Mouse (Mus musculus): Measurements from ENCODE around the gene Defa23. TPM values are rescaled to one million over a fixed set of nuclear protein-coding genes. Genes with fewer than 3 reads are reported as not detected.
"Not testable (repeated sequence)": the region's sequence is repeated elsewhere in the genome, so short reads cannot be mapped to it uniquely, and the experiment has no call there.

Gene Defa23
- not detected in 2 replicates for polyA plus RNA-seq (2014; fragmentation: Nextera tagmentation; extraction: Ambion mirVana)

GRCm38 (mm10) chr8:21054747-21055146 is at the start of gene Defa23:
Defa23 (plus strand) TSS chr8:21055047.
- WGBS = no CpG with 5 or more reads among the region's 1 CpGs
- not testable (repeated sequence) for H3K27me3 ChIP-seq (ENCODE audit: control insufficient read depth, insufficient read depth, low read length); H3K27ac ChIP-seq (replicated peaks; ENCODE audit: low read depth, low read length); H3K9ac ChIP-seq (ENCODE audit: low read length); H3K9me3 ChIP-seq (ENCODE audit: control insufficient read depth, low read length); ATAC-seq (ENCODE audit: insufficient number of reproducible peaks, low FRiP score, low TSS enrichment, low read depth); H3K4me3 ChIP-seq (ENCODE audit: low read depth, low read length); H3K4me2 ChIP-seq (ENCODE audit: low read depth, severe bottlenecking); DNase-seq (ENCODE audit: low spot score); H3K36me3 ChIP-seq (ENCODE audit: control insufficient read depth, insufficient read depth, low read length); H3K4me1 ChIP-seq (ENCODE audit: control insufficient read depth, insufficient read depth, low read length)

- no peaks in the 10 kb centered on the region for H3K36me3 ChIP-seq (ENCODE audit: control insufficient read depth, insufficient read depth, low read length)
- no peak overlapping the region for H3K4me3 ChIP-seq (ENCODE audit: low read depth, low read length)
- H3K4me1 ChIP-seq (ENCODE audit: control insufficient read depth, insufficient read depth, low read length) = no peaks in the 10 kb centered on the region
- H3K9me3 ChIP-seq (ENCODE audit: control insufficient read depth, low read length) = peaks cover 3% of the 10 kb centered on the region; the same call in 1 of the 2 replicates
- H3K27me3 ChIP-seq (ENCODE audit: control insufficient read depth, insufficient read depth, low read length) = no peaks in the 10 kb centered on the region
- ATAC-seq (ENCODE audit: insufficient number of reproducible peaks, low FRiP score, low TSS enrichment, low read depth) = no peak
- no peak for DNase-seq (ENCODE audit: low spot score)
- no peak overlapping the region for H3K4me2 ChIP-seq (ENCODE audit: low read depth, severe bottlenecking)
- no peak overlapping the region for H3K27ac ChIP-seq (replicated peaks; ENCODE audit: low read depth, low read length)
- no peak overlapping the region for H3K9ac ChIP-seq (ENCODE audit: low read length)
- 42% methylated on average over 1 of the region's 1 CpGs for WGBS
These were observed 48.0 kb upstream of the Defa23 start for GRCm38 (mm10) chr8:21006801-21007200.

GRCm38 (mm10) chr8:21008578-21008977 is 46.3 kb upstream of the Defa23 start:
- not testable (repeated sequence) for H3K36me3 ChIP-seq (ENCODE audit: control insufficient read depth, insufficient read depth, low read length); DNase-seq (ENCODE audit: low spot score); H3K9me3 ChIP-seq (ENCODE audit: control insufficient read depth, low read length); H3K9ac ChIP-seq (ENCODE audit: low read length); H3K4me1 ChIP-seq (ENCODE audit: control insufficient read depth, insufficient read depth, low read length); H3K27ac ChIP-seq (replicated peaks; ENCODE audit: low read depth, low read length); ATAC-seq (ENCODE audit: insufficient number of reproducible peaks, low FRiP score, low TSS enrichment, low read depth); H3K27me3 ChIP-seq (ENCODE audit: control insufficient read depth, insufficient read depth, low read length); H3K4me3 ChIP-seq (ENCODE audit: low read depth, low read length); H3K4me2 ChIP-seq (ENCODE audit: low read depth, severe bottlenecking)
- WGBS = 51% methylated on average over 6 of the region's 6 CpGs

GRCm38 (mm10) chr8:21010548-21010947 is 44.3 kb upstream of the Defa23 start:
- H3K27me3 ChIP-seq (ENCODE audit: control insufficient read depth, insufficient read depth, low read length); H3K9ac ChIP-seq (ENCODE audit: low read length); H3K4me2 ChIP-seq (ENCODE audit: low read depth, severe bottlenecking); H3K27ac ChIP-seq (replicated peaks; ENCODE audit: low read depth, low read length); DNase-seq (ENCODE audit: low spot score); H3K4me1 ChIP-seq (ENCODE audit: control insufficient read depth, insufficient read depth, low read length); H3K9me3 ChIP-seq (ENCODE audit: control insufficient read depth, low read length); ATAC-seq (ENCODE audit: insufficient number of reproducible peaks, low FRiP score, low TSS enrichment, low read depth); H3K36me3 ChIP-seq (ENCODE audit: control insufficient read depth, insufficient read depth, low read length); H3K4me3 ChIP-seq (ENCODE audit: low read depth, low read length): not testable (repeated sequence)
- WGBS = 53% methylated on average over 1 of the region's 1 CpGs

GRCm38 (mm10) chr8:21025245-21025644 is 29.6 kb upstream of the Defa23 start, which contains the start of gene Defa21:
Defa21 (plus strand) TSS chr8:21025545.
- H3K36me3 ChIP-seq (ENCODE audit: control insufficient read depth, insufficient read depth, low read length); DNase-seq (ENCODE audit: low spot score); H3K9me3 ChIP-seq (ENCODE audit: control insufficient read depth, low read length); H3K27ac ChIP-seq (replicated peaks; ENCODE audit: low read depth, low read length); H3K4me3 ChIP-seq (ENCODE audit: low read depth, low read length); H3K9ac ChIP-seq (ENCODE audit: low read length); H3K4me2 ChIP-seq (ENCODE audit: low read depth, severe bottlenecking); ATAC-seq (ENCODE audit: insufficient number of reproducible peaks, low FRiP score, low TSS enrichment, low read depth); H3K4me1 ChIP-seq (ENCODE audit: control insufficient read depth, insufficient read depth, low read length); H3K27me3 ChIP-seq (ENCODE audit: control insufficient read depth, insufficient read depth, low read length): not testable (repeated sequence)
- WGBS = no CpG with 5 or more reads among the region's 1 CpGs

- not testable (repeated sequence) for H3K27ac ChIP-seq (replicated peaks; ENCODE audit: low read depth, low read length); H3K9ac ChIP-seq (ENCODE audit: low read length); H3K36me3 ChIP-seq (ENCODE audit: control insufficient read depth, insufficient read depth, low read length); ATAC-seq (ENCODE audit: insufficient number of reproducible peaks, low FRiP score, low TSS enrichment, low read depth); H3K27me3 ChIP-seq (ENCODE audit: control insufficient read depth, insufficient read depth, low read length); DNase-seq (ENCODE audit: low spot score); H3K9me3 ChIP-seq (ENCODE audit: control insufficient read depth, low read length); H3K4me2 ChIP-seq (ENCODE audit: low read depth, severe bottlenecking); H3K4me3 ChIP-seq (ENCODE audit: low read depth, low read length); H3K4me1 ChIP-seq (ENCODE audit: control insufficient read depth, insufficient read depth, low read length)
- WGBS = 85% methylated on average over 1 of the region's 1 CpGs
These were observed 9.9 kb downstream of the Defa23 start, which contains the start of gene Defa35 for GRCm38 (mm10) chr8:21064738-21065137. Defa35 (plus strand) TSS chr8:21065038.

GRCm38 (mm10) chr8:21084142-21084541 is 29.3 kb downstream of the Defa23 start, which contains the start of gene Defa25:
Defa25 (plus strand) TSS chr8:21084442.
- H3K9me3 ChIP-seq (ENCODE audit: control insufficient read depth, low read length); ATAC-seq (ENCODE audit: insufficient number of reproducible peaks, low FRiP score, low TSS enrichment, low read depth); DNase-seq (ENCODE audit: low spot score); H3K27me3 ChIP-seq (ENCODE audit: control insufficient read depth, insufficient read depth, low read length); H3K27ac ChIP-seq (replicated peaks; ENCODE audit: low read depth, low read length); H3K4me3 ChIP-seq (ENCODE audit: low read depth, low read length); H3K36me3 ChIP-seq (ENCODE audit: control insufficient read depth, insufficient read depth, low read length); H3K9ac ChIP-seq (ENCODE audit: low read length); H3K4me2 ChIP-seq (ENCODE audit: low read depth, severe bottlenecking); H3K4me1 ChIP-seq (ENCODE audit: control insufficient read depth, insufficient read depth, low read length): not testable (repeated sequence)

- no peak overlapping the region for H3K27ac ChIP-seq (replicated peaks; ENCODE audit: low read depth, low read length)
- DNase-seq (ENCODE audit: low spot score) = peak; percentile 20
- no peak for ATAC-seq (ENCODE audit: insufficient number of reproducible peaks, low FRiP score, low TSS enrichment, low read depth)
- no peak overlapping the region for H3K4me2 ChIP-seq (ENCODE audit: low read depth, severe bottlenecking)
- no peaks in the 10 kb centered on the region for H3K27me3 ChIP-seq (ENCODE audit: control insufficient read depth, insufficient read depth, low read length)
- no peaks in the 10 kb centered on the region for H3K9me3 ChIP-seq (ENCODE audit: control insufficient read depth, low read length)
- WGBS = 40% methylated on average over 4 of the region's 4 CpGs
- no peak overlapping the region for H3K4me3 ChIP-seq (ENCODE audit: low read depth, low read length)
- H3K9ac ChIP-seq (ENCODE audit: low read length) = no peak overlapping the region
- no peaks in the 10 kb centered on the region for H3K36me3 ChIP-seq (ENCODE audit: control insufficient read depth, insufficient read depth, low read length)
- no peaks in the 10 kb centered on the region for H3K4me1 ChIP-seq (ENCODE audit: control insufficient read depth, insufficient read depth, low read length)
These were observed 38.3 kb downstream of the Defa23 start for GRCm38 (mm10) chr8:21093106-21093505.

- H3K9ac ChIP-seq (ENCODE audit: low read length); ATAC-seq (ENCODE audit: insufficient number of reproducible peaks, low FRiP score, low TSS enrichment, low read depth); H3K4me1 ChIP-seq (ENCODE audit: control insufficient read depth, insufficient read depth, low read length); H3K4me3 ChIP-seq (ENCODE audit: low read depth, low read length); DNase-seq (ENCODE audit: low spot score); H3K36me3 ChIP-seq (ENCODE audit: control insufficient read depth, insufficient read depth, low read length); H3K27ac ChIP-seq (replicated peaks; ENCODE audit: low read depth, low read length); H3K27me3 ChIP-seq (ENCODE audit: control insufficient read depth, insufficient read depth, low read length); H3K4me2 ChIP-seq (ENCODE audit: low read depth, severe bottlenecking); H3K9me3 ChIP-seq (ENCODE audit: control insufficient read depth, low read length): not testable (repeated sequence)
- 83% methylated on average over 1 of the region's 2 CpGs for WGBS
These were observed 41.1 kb downstream of the Defa23 start, which contains the start of gene Gm14851 for GRCm38 (mm10) chr8:21095950-21096349. Gm14851 (minus strand) TSS chr8:21096050.
